Mouse (Mus musculus) 3T3-L1 (cell line): Measurements from ENCODE around the gene Auts2.

ENCODE experiments used
- DNase-seq: peaks from one replicate; pipeline ENCODE4 v3.0.0-alpha.2; 2015; ENCODE audit warnings: low read depth, low spot score

Gene Auts2

DNA sequence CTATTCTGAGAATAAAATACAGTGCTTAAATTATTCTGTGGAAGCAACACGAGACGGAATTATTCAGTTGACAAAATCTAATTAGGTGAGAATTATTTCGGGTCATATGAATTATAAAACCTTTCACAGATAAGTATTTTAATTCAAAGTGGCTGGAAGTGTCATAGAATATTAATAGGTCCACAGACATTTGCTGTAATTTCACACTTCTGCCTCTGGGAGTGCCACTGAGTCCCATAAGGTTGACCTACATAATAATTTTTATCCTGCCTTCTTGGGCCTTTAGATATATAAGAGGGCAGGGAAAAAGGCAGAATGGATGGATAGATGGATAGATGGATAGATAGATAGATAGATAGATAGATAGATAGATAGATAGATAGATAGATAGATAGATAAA, 454.6 kb downstream of the Auts2 start:
- DNase-seq: no peak

DNA sequence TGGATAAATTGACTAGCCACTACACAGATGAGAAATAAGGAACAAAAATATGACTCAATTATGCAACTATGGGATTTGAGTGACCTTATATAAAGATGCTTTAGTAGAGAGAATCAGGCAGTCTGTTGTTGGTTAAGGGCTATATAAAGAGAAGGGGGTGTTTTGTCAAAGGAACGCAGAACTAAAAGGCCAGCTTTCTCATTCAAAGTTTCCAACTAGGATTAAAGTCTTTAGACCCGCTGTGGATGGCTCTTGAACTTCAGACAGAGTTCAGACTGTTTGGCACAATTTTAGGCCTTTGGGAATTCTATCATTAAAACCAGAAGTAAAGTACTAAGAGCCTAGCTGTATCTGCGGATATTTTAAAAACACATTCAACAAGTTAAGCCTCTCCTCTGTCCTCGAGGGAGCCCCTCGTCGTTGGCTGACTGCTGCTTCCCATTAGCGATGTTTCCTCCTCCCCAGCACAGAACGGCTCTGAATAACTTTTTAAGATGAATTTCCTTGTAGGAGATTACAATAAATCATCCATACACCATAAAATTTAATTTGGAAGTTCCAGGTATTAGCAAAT, 459.3 kb downstream of the Auts2 start:
- no peak for DNase-seq

DNA sequence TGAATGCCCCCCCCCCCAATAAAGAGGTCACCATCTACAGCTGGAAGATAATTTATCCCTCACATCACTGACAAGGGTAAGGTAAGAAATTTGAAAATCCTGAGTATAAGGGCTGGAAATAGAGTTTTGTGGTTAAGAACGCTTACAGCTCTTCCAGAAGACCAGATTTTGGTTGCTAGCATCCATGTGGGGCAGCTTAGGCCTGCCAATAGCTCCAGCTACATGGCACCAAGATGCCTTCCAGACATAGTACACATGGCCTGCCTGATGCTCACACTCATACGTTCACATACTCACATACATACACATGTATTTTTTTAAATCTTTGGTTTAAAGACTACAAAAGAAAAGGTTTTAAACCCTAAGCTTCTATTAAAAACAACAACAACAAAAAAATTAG, 467.2 kb downstream of the Auts2 start:
- no peak for DNase-seq

DNA sequence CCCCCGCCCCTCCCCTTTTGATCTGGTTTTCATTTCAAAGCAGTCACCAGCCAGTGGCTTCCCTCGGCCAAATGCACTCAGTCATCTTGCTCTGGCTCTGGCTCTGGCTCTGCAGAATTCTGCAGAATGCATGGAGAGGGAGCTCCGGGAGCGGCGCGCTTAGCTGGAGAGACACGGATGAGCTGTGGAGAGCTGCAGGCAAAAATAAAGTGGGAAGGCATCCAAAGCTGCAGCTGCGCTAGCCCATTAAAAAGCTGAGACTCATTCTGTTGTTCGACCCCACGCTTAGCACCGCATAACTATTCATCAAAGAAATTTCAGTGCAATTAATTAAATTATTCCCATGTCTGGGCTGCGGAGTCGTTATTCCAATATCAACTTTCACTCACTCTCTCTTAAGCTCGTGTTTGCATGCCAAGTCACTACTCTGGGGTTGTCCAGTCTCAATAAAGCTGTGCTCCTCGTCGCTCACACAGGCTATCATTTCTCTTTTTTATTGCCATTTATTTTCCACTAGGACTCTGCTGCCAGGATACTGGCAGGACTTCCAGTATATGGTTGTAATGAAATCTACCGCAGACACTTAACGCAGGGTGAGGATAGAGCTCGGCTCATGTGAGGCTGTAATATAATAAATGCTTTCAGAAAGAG, 468.3 kb downstream of the Auts2 start:
- no peak for DNase-seq

DNA sequence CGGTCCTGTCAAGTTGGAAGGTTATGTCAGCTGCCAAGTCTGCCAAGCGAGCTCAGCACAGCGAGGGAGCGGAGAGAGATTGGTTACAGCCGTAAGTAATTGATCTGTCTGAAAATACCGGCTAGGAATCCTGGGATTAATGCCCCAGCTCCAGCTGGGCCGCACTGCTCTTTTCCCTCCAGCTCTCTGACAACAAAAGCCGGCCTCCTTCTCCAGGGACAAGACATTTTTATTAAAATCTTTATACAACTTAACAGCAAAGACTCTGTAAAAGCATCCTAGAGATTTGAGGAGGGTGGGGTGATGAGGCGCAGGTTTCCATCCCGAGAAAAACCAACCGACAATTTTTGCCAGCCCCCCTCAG, 468.8 kb downstream of the Auts2 start:
- DNase-seq: no peak

DNA sequence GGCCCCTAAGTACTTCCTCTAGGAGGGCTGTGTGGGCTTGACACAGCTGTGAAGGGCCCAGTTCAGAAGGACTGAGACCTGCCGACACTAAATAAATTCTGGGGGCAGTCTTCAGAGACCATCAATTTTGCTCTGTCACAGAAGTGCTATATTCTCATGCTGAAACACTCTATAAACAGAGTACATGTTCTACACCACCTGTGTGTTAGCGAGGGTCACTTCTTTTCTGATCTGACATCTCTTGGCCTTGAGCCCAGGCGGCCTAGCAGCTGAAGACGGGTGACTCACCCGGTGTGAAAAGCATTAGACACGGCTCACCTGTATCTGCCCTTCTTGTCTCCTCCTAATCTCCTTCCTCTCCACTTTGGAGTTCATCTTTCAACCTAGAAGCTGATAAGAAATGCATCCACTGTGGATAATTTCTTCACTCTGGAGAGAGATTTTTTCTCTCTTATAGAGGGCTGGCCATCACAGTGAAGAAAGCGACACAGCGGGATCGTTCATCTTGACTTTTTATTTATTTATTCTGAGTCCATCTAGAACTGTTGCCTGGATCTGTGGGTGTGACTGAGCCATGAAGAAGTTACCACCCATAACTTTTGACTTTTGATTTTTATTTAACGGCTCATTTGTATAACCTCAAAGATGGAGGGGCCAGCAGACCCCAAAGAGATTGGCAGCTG, 469.3 kb downstream of the Auts2 start:
- no peak for DNase-seq

DNA sequence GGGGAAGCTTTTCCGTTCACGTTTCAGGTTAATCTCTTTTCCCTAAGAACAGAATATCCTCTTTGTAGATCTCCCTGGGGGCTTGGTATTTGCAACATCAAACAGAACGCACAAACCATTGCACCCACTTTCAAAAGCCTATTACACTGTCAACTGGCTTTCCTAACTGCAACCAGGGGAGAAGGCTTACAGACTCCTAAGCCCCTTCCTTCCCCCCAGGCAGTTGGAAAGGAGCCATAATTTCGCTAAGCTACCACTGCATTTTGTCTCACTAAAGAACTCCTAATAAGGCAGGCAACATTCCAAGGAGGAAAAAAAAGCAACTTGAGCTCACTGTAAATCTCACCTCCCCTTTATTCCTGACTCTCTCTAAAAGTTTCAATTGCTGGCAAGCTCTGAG, 470.8 kb downstream of the Auts2 start:
- no peak for DNase-seq

DNA sequence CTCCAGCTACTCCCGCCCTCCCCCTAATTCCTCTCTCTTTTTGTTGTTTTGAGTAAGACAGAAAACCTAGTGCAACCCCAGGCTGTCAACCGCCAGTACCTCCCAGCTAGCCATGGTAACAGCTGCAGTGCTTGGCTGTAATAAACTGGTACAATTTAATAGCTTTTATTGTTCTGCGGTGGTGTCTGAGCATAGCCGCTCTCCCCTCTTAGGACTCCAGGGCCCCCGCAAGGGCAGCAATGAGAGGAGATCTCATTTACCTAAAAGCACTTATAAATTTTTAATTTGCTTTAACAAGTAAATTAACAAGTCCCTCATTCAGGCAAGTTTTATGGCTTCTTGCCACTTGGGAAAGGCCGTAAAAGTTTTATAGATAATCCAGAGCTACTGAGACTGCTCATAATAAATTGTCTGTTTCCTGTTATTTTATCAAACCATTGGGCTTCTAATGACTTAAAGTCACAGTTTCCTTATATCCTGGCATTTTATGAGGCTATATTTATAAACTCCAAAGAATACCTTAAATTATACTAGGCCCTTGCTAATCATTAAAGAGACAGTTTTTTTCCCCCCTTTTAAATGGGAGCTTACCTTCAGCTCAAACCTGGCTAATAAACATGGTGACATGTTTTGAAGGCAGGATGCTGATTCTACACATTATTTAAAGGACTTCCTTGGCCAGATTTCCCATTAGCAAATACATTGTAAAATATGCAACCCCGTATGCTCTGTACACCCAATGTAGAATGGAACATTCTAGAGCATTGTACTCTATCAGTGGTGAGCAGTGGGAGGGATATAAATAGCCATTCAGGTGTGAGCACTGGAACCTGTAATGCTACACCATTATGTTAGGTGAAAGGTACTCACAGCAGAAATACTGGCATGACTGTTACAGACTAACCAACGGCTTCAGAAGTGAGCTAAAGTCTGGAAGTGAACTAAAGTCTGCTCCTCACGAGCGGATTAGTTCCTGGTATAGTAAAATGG, 475.1 kb downstream of the Auts2 start:
- no peak for DNase-seq

DNA sequence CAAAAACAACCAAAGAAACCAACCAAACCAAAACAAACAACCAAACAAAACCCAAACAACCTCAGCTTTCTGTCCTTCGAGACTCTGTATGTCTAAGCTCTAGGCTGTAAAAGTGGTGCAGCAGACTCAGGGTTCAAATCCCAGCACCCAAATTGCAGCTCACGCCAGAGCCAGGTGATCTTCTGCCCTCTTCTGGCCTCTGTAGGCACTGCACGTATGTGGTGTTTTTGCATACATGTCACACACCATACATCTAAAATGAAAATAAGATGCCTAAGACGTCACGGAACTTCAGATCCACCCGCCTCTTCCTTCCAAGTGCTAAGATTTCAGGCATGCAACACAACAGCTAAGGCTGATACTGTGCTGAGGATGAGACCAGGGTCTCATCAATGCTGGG, 483.0 kb downstream of the Auts2 start:
- DNase-seq: no peak

DNA sequence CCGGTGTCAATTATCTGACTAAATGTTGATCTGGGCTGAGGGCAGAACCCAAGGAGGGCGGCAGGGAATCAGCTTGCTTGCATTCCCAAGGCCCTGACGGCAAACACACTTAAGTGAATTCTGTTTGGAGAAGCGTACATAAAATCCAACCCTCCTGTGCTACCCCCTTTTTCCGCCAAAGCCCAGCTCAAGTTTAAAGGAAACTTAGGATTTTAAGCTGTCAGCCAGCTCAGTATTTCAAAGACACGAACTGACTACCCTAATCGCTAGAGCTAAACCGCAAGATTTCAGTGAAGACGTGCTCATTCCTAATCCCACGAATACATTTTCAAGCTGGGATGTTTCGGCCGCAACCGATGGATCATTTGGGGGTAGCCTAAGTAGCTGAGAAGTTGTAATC, 490.5 kb downstream of the Auts2 start:
- DNase-seq: no peak

DNA sequence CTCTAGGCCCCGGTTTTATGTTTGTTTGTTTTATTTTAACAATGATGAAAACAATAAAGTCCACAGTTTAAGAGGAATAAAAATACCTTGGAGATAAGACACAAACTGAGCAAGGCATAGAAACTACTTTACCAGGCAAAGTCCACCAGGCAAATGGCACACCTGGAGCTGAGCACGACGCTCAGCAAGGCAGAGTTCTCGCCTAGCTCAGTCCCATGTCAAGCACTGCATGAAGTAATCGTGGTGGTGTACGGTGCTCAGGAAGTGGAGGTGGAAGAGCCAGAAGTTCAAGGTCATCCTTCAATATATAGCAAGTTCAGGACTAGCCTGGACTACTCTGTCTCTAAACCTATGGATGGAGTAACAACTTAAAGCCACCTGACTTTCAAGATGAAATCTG, 503.6 kb downstream of the Auts2 start:
- DNase-seq: no peak

DNA sequence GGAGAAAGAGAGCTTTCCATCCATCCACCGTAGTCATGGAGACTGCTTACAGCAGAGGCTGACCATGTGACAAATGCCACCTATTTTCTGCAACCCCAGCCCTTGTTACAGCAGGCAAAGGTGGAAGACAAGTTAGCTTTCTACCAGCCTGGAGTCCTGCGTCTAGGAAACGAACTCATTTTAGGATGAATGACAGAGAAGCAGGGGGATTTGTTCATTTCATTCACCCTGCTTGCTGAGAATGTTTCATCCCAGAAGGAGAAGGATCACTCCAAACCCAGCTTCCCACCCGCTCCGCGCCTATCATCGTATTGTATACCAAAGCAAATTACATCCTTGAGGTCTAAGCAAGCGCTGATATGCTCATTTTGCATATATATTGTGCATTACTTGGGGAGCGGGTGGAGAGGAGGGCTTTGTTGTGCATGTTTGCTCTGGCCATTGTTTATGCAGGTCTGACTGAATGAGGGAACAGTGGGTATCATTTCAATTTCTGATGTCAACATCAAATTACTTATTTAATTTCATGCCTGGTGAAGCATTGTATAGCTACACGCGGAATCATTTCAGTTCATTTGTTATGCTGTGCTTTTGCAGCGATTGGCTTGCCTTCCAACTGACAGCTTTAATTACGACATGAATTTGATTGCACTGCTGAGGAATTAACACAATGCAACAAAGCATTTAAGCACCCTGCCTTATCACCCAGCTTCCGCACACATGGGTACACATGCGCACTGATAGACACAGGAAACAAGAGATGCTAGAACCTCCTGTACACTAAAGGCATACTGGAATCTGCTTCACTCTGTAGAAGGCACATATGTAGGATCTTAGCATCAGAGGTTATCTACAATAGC, 509.4 kb downstream of the Auts2 start:
- DNase-seq: no peak

DNA sequence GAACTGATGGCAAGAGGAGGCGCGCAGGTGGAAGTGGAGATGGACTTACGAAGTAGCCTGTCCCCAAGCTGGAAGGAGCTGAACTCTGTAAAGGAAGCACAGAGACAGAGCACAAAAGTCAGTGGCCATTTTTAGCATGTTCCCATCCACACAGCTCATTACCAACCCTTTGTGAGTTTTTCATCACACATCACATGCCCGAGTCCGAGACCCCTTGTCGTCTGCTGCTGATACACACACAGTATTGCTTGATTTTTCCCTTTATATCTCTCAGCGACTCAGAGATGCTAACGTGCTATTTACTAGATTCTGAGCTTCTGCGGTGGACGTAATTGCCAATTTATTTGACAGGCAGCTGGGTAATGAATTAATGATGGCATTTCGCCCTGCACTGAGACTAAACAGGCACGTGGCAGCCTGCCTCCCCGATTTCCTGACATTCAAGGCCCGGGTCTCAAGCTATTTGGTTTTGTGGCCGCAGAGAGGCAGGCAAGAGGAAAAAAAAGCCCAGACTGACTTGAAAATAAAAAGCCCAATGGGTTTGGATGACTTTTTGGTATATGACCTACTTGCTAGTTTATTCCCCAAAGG, 512.1 kb downstream of the Auts2 start:
- no peak for DNase-seq

DNA sequence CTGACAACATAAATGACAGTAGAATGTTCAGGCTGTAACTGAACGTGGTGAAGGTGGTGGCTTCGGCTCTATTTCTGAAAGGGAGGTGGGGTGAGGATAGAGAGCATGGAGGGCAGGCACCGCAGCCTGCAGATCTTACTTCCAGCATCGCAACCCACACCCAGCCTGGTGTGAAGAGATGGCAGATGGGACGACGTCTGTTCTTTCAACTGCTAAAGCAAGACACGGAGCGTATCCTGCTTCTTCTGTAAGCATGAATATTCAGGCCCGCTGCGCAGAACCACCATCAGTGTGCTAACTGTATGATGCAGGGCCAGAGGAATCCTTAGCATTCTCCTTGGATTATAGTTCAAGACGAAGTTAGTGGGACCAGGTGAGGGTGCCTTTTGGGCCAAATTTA, 513.5 kb downstream of the Auts2 start:
- no peak for DNase-seq

DNA sequence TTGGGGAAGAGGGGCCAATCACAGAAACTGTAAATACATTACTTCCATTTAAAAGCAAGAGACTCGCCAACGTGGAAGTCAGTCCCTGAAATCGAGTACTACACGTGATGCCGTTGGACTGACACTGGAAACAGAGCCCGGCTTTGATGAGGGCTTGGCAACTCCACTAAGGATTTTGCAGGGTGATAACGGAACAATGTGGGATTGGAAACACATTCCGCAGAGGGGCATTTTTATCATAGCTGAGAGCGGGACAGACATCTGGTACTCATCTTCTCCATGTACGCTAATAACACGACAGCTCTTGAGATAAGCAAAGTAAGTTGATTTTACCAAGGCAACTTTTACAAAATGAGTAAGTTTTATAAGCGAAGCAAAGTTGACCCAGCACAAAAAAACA, 514.1 kb downstream of the Auts2 start:
- no peak for DNase-seq

DNA sequence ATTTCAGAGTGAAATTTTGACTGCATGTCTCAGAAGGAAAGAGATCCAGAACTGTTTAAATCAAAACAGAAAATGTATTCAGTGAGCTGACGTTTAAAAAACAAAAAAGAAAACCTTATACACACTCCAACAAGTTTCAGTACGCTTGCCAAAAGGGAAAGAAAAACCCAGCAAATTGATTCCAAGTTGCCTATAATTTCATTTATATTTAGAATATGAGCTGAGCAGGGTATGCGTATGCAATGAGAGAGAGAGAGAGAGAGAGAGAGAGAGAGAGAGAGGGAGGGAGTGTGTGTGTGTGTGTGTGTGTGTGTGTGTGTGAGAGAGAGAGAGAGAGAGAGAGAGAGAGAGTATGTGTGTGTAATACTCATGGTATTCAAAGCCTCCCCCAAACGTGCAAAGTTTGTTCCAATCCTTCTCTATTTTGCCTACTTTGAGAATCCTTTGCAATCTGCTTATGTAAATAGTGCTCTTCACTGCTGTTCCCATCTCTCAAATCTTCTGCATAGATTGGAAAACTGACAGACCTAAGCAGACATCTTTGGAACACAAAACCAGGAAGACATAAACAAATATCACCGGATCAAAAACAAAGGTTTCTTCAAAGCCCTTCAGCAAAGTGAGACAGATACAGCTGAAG, 515.2 kb downstream of the Auts2 start:
- no peak for DNase-seq

DNA sequence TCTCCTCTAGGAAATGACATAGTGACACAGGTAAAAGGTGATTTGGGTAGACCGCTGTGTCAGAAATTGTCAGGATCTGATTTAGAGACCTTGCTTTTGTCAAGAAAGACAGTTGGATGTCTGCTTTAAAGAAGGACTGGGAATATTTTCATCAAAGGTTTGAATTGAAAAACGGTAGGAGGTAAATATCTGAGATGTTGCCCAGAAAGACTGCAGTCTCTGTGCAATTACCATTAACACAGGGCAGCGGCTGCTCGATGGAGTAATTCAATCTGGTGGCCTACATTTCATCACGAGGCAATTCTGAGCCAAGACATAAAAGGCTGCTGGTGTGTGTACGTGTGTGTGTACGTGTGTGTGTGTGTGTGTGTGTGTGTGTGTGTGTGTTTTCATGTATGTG, 529.8 kb downstream of the Auts2 start:
- no peak for DNase-seq

DNA sequence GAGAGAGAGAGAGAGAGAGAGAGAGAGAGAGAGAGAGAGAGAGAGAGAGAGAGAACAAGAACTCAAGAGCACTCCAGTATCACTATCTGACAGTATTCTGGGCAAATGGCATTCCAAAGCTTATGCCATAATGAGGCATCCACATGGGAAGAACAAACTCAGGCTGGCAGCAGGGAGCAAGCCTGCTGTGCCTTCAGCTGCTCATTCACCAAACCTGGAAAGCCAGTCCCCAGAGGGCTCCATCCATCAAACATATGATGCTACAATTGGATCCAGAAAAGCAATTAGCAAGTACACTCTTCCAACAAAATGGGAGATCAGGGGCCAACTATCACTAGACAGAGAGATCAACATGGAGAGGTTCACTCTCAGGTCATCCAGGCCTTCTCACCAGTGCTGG, 531.3 kb downstream of the Auts2 start:
- DNase-seq: no peak

DNA sequence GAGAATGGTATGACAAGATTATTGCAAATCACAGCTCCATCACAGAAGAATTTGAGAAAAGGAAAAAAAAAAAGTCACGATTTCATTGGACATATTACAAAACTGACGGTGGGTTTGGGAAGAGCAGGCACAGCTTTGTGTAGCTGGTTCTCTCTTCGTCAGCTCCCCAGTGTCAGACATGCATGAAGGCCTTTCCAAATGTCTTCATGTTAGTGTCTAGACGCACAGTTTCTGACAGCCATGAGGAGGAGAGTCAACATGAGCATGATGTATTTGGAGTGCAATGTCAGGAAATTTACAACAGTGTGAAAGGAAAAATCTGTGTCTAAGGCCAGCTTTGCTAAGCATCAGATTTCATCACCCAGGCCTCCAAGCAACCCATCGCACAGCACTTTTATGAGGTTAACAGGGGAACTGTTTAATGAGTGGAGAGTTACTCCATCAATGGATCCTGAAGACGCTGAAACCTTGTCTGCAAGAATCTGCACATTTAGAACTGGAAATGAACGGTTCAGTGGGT, 534.4 kb downstream of the Auts2 start:
- DNase-seq: no peak

DNA sequence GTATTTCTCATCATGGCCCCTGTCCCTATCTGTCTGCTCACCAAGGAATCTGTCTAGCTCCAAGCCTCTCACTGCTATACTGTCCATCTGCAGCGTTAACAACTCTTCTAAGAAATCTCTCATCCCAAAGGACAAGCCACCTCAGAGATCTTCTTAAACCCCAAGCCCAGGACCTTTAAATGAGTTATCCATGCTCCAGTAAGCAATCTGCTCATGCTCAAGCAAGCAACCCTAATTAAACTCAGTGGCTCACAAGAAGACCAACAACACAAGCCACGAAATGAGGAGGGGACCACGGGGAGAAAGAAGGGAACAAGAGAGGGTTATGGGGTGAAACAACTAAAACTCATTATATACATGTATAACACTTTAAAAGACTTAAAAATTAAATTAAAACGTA, 535.2 kb downstream of the Auts2 start:
- DNase-seq: no peak
